Mouse (Mus musculus) cerebellum, adult 2 months (tissue): ENCODE results near the gene Dnajb13.

ENCODE experiments used
- CTCF ChIP-seq: fragments of 200-500 bp; IDR thresholded peaks from 2 replicates; pipeline ENCODE4 v1.5.1; 2011; ENCODE audit warnings: low read depth, mild to moderate bottlenecking, control low read depth, low read length, moderate library complexity, borderline replicate concordance; ENCODE audit not compliant: insufficient read depth
- POLR2A ChIP-seq: fragments of 200-500 bp; IDR thresholded peaks from 2 replicates; pipeline ENCODE4 v1.6.1; 2011; ENCODE audit warnings: low read length, control low read depth, borderline replicate concordance; ENCODE audit not compliant: insufficient read depth

GRCm38 (mm10) chr7:100484493-100484892 lies 30.3 kb downstream of the Dnajb13 start:
- TF ChIP-seq POLR2A = no peak
- no peak for TF ChIP-seq CTCF
